Mouse (Mus musculus) CD4-positive, CD25-positive, alpha-beta regulatory T cell, adult 4 months (primary cell): ENCODE data around the gene Adam25. TPM values are rescaled to one million over a fixed set of nuclear protein-coding genes. Genes with fewer than 3 reads are reported as not detected.
"Not testable (repeated sequence)": the region's sequence is repeated elsewhere in the genome, so short reads cannot be mapped to it uniquely, and the experiment has no call there.

Experiments used
- ATAC-seq: one replicate; pipeline ENCODE4 v1.8.0; 2017
- polyA plus RNA-seq, 2 experiments: library from polyadenylated mRNA; unstranded; fragments of 100-300 nt; shearing (Covaris generic); gene quantifications; one replicate each; pipeline ENCODE4 v1.2.1; 2017

The Adam25 gene
- polyA plus RNA-seq: not detected

DNA sequence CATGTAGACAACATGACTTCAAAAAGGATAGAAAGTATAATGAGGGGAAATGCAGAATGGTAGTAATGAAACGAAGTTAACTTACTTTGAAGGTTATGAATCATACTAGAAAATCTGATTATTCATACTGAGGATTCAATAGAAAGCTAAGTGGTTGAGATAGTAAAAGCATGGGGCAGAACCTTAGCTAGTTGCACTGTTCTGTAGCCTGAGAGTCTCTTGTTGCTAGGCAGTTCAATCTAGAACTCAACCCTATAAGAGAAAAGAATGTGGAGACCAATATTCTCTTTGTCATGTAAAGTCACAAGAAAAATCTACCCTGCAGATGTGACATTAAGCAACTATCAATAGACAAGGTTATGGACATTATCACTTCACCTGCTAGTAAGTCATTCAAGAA lies at the start of gene Adam25:
Adam25 (plus strand) TSS at position 301 of the 400 bp plus-strand sequence.
- ATAC-seq: not testable (repeated sequence)

- not testable (repeated sequence) for ATAC-seq
Observed at GRCm38 (mm10) chr8:40715406-40715805, 36.6 kb upstream of the Adam25 start.

GRCm38 (mm10) chr8:40715986-40716385 lies 36.0 kb upstream of the Adam25 start:
- ATAC-seq: no peak

GRCm38 (mm10) chr8:40783320-40783719 lies 31.3 kb downstream of the Adam25 start:
- no peak for ATAC-seq

DNA sequence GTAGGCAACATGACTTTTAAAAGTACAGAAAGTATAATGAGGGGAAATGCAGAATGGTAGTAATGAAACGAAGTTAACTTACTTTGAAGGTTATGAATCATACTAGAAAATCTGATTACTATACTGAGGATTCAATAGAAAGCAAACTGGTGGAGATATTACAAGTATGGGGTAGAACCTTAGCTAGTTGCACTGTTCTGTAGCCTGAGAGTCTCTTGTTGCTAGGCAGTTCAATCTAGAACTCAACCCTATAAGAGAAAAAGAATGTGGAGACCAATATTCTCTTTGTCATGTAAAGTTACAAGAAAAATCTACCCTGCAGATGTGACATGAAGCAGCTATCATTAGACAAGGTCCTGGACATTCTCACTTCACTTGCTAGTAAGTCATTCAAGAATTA lies 41.0 kb downstream of the Adam25 start, which contains the start of gene Adam20:
Adam20 (plus strand) TSS at position 301 of the 400 bp plus-strand sequence.
- not testable (repeated sequence) for ATAC-seq

GRCm38 (mm10) chr8:40803379-40804079 lies 51.5 kb downstream of the Adam25 start:
- no peak for ATAC-seq

Other genes with a start within 250 kb of the Adam25 start
- not detected for gene Adam24, start 77.1 kb upstream of the Adam25 start, polyA plus RNA-seq
- not detected for gene Adam20, start 41.1 kb downstream of the Adam25 start, polyA plus RNA-seq
- not detected for gene Adam39, start 70.8 kb downstream of the Adam25 start, polyA plus RNA-seq